Mouse (Mus musculus) CD4-positive, CD25-positive, alpha-beta regulatory T cell, adult 4 months (primary cell): ENCODE measurements around the gene Lrig1. TPM values are rescaled to one million over a fixed set of nuclear protein-coding genes. Genes with fewer than 3 reads are reported as not detected.
A peak's percentile ranks its signal among the peaks of the same experiment; 100 is the strongest.

Source experiments
- ATAC-seq: one replicate; pipeline ENCODE4 v1.8.0; 2017
- polyA plus RNA-seq, 2 experiments: library from polyadenylated mRNA; unstranded; fragments of 100-300 nt; shearing (Covaris generic); gene quantifications; one replicate each; pipeline ENCODE4 v1.2.1; 2017

Lrig1 gene
- 10 to 100 TPM; 30.8 to 38.6 TPM for polyA plus RNA-seq

GRCm38 (mm10) chr6:94700067-94700491 is at the start of gene Lrig1:
Gene Lrig1 (minus strand): TSS chr6:94700158.
- peak; percentile 87 for ATAC-seq

GRCm38 (mm10) chr6:94749626-94750025 is 49.7 kb upstream of the Lrig1 start:
- no peak for ATAC-seq

- ATAC-seq, result no peak
Observed at GRCm38 (mm10) chr6:94748361-94748760, 48.4 kb upstream of the Lrig1 start.

- no peak for ATAC-seq
Observed at GRCm38 (mm10) chr6:94740117-94740729, 40.3 kb upstream of the Lrig1 start.

GRCm38 (mm10) chr6:94738647-94739046 is 38.7 kb upstream of the Lrig1 start:
- peak; percentile 57 for ATAC-seq

- ATAC-seq, result no peak
Observed at GRCm38 (mm10) chr6:94733878-94734277, 33.9 kb upstream of the Lrig1 start.

GRCm38 (mm10) chr6:94729847-94730246 is 29.9 kb upstream of the Lrig1 start:
- ATAC-seq, result no peak

- ATAC-seq, result no peak
Observed at GRCm38 (mm10) chr6:94729132-94729531, 29.2 kb upstream of the Lrig1 start.

- no peak for ATAC-seq
Observed at GRCm38 (mm10) chr6:94724612-94725011, 24.7 kb upstream of the Lrig1 start.

- ATAC-seq, result no peak
Observed at GRCm38 (mm10) chr6:94718607-94719346, 18.8 kb upstream of the Lrig1 start.

- ATAC-seq, result no peak
Observed at GRCm38 (mm10) chr6:94717705-94718489, 17.9 kb upstream of the Lrig1 start.

GRCm38 (mm10) chr6:94715645-94715940 is 15.6 kb upstream of the Lrig1 start:
- ATAC-seq, result no peak

GRCm38 (mm10) chr6:94714815-94715644 is 15.1 kb upstream of the Lrig1 start:
- ATAC-seq, result no peak

GRCm38 (mm10) chr6:94709832-94710231 is 9.9 kb upstream of the Lrig1 start:
- no peak for ATAC-seq

- no peak for ATAC-seq
Observed at GRCm38 (mm10) chr6:94709150-94709549, 9.2 kb upstream of the Lrig1 start.

- no peak for ATAC-seq
Observed at GRCm38 (mm10) chr6:94707254-94707653, 7.3 kb upstream of the Lrig1 start.

- ATAC-seq, result no peak
Observed at GRCm38 (mm10) chr6:94705931-94706330, 6.0 kb upstream of the Lrig1 start.

- no peak for ATAC-seq
Observed at GRCm38 (mm10) chr6:94702993-94703392, 3.0 kb upstream of the Lrig1 start.

GRCm38 (mm10) chr6:94701071-94701470 is 1.1 kb upstream of the Lrig1 start:
- ATAC-seq, result no peak

- ATAC-seq, result peak; percentile 19
Observed at GRCm38 (mm10) chr6:94700612-94701011, 654 bp upstream of the Lrig1 start.

GRCm38 (mm10) chr6:94699173-94699987 is 578 bp downstream of the Lrig1 start:
- peak; percentile 7 for ATAC-seq
